Mouse (Mus musculus): ENCODE measurements around the gene Luzp1. TPM values are rescaled to one million over a fixed set of nuclear protein-coding genes. Genes with fewer than 3 reads are reported as not detected.

Gene Luzp1
- total RNA-seq, 4 experiments from 2014 or later, result 64.7 to 98.2 (median 71.4) TPM

DNA sequence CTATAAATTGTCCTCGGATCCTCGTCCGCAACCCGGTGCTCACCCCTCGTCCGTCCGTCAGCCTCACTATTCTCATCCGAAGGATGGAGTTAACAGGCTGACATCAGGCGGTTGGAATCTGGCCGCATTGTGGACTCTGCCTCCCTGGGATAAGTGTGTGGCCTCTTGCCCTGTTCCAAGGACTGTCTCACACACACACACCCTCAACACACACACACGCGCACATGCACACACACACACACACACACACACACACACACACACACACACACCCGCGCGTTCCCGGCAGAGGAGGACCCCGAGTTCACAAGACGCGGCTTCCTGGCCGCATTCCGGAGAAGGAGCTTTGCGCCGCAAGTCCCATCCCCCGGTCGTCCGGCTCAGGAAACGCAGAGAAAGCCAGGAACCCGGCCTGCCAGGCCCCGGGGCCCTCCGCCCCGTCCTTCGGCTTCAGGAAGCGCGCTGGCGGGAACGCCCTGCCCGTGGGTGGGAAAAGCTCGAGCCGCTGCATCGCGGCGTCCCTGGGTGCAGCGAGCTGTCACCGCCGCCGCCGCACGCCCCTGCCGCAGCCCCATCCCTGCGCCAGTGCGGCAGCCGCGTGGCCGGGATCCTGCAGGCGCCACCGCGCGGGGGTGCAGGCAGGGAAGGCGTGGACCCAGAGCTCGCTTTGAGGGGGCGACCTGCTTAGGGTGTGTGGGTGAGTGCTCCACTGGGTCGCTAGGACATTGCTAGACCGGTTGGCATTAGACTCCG lies 7.3 kb upstream of the Luzp1 start, which contains the start of gene 6030445D17Rik:
Gene 6030445D17Rik (plus strand): TSS at position 165 of the 753 bp plus-strand sequence.
- peak; percentile 54 to 63 for DNase-seq (ENCODE audit: low spot score in 2 of 2)

DNA sequence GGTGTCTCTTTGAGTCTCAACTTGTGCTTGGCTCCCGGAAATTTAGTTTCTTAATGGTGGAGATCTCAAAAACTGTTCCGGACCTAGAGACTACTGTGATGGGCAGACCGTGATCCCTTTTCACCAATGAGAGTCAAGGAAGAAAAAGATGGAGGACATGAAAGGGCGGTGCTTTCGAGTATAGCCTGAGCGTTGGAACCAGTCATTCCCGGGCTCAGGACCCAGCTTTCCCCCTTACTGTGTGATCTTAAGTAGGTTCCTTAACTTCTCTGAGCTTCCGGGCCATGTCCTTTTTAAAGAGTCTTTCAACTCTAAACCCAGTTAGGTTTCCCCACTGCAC lies 6.8 kb upstream of the Luzp1 start:
- DNase-seq (ENCODE audit: low spot score in 2 of 2), result no peak

DNA sequence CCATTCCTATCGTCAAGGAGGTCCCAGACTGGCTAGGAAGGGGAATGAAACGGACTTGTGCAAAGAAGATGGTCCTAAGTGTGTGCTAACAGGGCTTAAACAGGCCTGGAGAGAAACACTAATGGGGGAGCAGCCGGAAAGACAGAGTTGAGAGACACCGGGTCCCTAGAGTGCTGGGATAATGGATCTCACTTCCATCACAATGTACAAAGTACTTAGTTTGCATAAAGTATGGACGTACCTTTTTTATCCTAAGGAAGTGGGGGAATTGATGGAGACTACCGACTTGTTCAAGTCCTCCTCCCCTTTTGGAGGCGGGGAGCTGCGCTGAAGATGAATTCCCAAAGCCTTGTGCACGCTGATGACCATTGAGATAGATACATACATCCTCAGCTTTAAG lies 6.1 kb upstream of the Luzp1 start:
- no peak for DNase-seq (ENCODE audit: low spot score in 2 of 2)

DNA sequence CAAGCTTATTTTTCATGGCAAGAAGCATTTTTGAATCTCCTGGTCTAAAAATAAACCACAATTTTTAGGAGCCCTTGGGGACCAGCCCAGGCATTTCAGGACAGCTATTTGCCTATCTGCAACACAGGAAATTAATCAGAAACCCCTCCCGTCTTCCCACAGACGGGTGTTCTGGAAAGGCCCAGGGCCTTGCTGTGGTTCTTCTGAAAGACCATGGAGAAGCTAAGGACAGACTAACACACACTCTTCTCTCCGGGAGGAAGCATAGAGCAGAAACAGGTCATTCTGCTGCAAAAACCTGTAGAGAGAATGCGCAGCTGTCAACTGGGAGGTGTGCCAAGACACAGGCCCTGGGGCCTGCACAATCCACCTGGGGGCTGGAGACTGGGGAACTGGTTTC lies 3.3 kb upstream of the Luzp1 start:
- DNase-seq (ENCODE audit: low spot score in 2 of 2), result no peak

DNA sequence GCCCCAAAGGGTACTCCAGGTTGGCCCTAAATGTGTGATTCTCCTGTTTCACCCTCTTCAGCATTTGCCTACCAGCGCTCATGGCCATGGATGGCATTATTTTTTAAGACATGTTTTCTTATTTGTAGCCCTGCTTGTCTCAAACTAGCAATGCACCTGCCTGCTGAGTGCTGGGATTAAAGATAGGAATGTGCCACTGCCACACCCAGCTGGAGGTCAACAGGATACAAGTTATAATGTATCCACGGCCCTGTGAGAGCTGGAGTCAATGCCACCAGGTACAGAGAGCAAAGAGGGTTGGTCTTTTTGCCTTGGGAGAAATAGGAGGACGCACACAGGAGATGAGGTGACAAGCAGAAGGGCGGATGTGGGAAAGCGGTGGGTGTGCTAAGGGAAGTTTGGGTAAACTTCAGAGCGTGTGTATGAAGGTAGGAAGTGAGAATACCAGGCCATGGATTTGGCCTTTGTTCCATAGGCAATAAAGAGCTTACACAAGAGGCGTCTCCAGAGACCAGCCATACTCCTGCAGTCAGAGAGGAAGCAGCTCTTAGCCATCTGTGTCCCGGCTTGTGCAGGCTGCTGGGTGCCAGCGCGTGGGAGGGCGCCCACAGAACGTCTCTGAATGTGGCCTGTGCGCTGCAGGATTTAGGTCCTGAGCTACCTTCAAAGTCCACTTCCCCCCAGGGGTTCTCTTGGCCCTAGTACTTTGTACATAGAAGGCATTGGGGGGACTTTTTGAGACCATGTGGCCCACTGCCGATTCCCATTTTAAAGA lies 821 bp upstream of the Luzp1 start:
- DNase-seq (ENCODE audit: low spot score in 2 of 2), result peak; percentile 43 to 85

DNA sequence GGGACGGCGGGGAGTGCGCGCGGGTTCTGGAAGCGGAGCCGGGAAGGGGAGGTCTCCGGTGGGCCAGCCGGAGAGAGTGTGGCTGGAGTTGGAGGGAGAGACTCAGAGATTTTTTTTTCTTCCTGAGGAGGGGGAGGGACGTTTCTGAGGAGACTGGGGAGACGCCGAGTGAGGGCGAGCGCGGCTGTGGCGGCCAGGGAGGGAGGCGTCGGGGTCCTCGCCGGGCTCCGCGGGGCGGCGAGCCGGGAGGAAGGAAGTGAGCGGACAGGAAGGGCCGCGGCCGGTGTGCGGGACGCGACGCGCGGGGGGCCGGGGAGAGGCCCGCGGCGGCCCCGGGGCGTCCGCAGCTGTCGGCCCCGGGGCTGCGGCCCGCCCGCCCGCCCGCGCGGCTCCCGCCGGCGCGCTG lies 383 bp downstream of the Luzp1 start:
- no peak for DNase-seq (ENCODE audit: low spot score in 2 of 2)

DNA sequence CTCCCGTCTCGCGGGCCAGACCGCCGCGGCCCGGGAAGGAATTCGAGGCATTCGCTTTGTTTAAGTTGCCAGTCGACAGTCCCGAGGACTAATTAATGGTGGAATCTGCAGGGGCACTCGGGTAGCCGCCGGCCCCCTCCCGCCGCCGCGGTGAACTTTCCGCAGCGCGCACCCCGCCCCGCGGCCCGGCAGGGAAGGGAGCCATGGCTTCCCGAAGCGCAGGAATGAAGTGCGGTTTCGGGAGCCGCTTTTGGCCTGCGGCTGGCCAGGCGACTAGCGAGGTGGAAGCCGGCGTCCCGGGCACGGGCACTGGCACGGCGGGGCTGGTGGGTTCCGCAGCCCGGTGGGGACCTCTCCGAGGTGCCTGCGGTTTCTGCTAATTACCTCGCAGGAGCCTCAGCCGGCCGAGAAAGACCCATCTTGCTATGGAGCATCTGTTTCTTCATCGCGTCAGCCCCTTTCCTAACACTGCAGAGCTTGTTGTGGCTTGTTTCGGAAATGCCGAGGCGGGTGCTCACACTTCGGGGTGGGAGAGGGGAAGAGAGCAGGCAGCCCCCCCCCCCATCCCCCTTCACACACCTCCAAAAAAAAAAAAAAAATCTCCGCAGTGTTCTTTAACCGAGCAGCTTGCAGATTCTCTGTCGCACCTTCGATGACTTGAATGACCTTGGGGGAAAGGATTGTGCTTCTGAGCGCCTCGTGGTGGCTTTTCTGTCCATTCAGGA lies 948 bp downstream of the Luzp1 start:
- peak in 1 of 2 experiments; percentile 25 for DNase-seq (ENCODE audit: low spot score in 2 of 2)

DNA sequence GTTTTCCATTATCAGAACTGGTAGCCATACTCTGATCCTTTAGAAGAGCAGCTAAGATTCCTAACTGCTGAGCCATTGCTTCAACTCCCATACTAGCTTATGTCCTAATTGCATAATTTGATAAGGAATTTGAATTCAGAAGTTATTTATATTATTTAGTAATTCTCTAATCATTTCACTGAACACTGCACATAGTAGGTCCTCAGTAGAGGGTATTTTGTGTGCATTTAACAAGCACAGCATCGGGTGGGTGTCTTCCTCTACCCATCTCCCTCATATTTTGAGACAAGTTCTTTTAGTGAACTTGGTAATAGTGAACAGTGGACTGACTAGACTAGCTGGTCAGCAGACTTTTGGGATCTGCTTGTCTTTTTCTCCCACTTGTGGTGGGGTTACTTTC lies 7.1 kb downstream of the Luzp1 start:
- DNase-seq (ENCODE audit: low spot score in 2 of 2), result no peak

DNA sequence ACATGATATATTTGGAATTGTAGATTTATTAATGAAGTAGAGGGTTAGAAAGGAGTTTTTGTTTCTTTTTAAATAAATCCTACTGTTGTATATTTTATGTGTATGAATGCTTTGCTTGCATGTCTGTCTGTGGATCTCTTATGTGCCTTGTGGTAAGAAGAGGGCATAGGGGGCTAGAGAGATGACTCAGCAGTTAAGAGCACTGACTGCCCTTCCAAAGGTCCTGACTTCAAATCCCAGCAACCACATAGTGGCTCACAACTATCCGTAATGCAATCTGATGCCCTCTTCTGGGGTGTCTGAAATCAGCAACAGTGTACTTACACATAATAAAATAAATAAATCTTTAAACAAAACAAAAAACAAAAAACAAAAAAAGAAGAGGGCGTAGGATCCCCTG lies 17.0 kb downstream of the Luzp1 start:
- no peak for DNase-seq (ENCODE audit: low spot score in 2 of 2)

DNA sequence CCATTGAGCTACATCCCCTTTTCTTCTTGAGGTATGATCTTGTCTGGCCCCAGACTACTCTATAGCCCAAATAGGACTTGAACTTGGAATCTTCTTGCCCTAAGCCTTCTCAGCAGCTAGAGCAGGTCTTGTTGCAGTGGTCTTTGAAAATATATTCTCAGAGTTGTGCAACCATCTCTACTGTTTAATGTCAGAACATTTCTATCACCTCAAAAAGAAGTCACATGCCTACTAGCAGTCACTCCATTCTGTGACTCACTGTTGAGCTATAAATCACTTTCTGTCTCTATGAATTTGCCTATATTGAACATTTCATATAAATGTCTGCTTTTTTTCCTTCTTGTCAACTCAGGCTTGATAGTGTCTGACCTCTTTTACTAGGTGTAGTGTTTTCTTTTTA lies 26.4 kb downstream of the Luzp1 start:
- no peak for DNase-seq (ENCODE audit: low spot score in 2 of 2)

DNA sequence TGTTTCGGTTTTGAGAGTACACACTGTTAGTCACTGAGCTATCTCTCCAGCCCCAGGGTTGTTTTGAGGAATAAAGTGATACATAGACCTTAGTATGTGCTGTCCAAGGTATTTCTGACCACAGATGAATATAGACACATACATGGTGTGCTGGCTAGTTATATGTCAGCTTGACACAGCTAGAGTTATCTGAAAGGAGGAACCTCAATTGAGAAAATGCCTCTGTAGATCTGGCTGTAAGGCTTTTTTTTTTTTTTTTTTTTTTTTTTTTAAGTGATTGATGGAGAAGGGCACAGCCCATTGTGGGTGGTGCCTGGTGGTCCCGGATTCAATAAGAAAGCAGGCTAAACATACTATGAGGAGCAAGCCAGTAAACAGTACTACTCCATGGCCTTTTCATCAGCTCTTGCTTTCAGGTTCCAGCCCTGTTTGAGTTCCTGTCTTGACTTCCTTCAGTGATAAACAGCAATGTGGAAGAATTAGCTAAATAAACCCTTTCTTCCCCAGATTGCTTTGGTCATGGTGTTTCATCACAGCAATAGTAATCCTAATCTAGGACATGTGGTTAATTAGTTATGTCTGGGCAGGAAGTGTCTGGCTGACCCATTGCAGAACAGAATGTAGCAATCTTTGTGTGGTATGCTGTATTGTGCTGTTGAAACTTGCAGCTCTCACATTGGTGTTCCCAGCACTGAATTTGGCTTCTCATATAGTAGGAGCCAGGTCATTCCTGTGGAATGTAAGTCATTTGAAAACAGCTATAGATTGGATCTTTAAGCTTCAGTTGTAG lies 36.1 kb downstream of the Luzp1 start:
- DNase-seq (ENCODE audit: low spot score in 2 of 2), result no peak

DNA sequence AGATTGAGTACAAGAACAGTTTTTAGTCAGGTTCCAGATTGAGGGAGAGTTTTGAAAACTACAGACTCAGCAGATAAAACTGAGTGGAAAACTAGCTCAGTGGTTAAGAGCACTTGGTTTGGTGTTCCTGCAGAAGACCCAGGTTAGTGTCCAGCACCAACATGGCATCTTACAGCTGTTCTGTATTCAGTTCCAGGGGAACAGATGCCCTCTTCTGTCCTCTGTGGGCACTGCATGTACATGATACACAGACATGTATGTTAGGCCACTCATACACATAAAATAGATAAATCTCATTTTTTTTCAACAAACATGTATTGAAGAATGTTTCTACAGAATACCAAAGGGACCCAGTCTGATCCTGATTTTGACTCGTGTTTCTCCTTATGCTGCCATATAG lies 40.3 kb downstream of the Luzp1 start:
- DNase-seq (ENCODE audit: low spot score in 2 of 2), result no peak

DNA sequence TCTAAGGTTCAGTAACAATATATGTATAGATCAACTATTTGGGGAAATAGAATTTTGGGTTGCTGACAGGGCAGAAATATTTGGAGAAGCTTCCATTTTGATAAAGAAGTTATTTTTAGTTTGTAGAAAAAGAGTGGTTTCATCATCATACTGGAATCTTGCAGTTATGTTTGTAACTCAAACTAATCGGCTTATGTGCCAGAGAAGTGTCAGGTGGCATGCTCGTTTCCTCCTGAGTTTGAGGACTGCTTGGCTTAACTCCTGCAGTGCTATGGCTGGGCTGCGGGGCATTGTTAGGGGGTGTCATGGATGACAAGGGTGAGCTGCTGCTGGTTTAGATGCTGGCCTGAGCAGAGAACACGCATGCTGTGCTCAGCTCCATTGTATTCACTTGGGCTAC lies 42.1 kb downstream of the Luzp1 start:
- no peak for DNase-seq (ENCODE audit: low spot score in 2 of 2)

DNA sequence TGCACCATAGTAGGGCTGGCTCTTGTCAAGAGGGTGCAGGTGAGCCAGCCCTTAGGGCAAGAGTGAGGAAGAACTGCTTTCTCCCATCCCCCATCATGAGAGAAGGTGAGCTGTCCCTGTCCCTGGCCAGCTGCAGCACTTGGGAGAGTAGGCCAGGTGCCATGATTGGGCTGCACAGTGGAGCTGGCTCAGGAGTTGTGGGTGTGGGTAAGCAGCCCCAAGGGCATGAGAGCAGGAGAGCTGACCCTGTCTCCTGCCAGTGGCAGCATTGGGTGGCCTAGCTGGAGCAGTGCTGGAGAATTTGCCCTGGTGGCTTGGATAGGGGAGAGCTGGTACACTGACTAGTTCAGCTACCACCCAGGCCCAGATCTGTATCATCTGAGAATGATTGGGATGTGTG lies 43.3 kb downstream of the Luzp1 start:
- no peak for DNase-seq (ENCODE audit: low spot score in 2 of 2)

DNA sequence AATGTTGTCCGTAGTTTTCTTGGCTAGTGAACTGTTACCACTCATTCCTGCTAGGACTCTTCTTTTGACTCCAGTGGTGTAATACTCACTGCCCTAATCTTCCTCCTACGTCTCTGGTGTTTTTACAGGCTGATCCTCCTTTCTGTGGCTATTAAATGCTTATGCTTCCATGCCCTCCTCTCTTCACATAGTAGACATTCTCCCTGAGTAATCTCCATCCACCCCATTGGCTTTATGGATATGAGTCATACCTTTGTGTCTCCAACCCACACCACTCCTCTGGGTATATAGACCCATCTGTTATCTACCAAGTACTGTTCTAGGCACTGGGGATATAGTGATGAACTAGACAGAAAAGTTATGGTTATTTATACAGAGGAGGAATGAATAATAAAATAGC lies 48.6 kb downstream of the Luzp1 start:
- DNase-seq (ENCODE audit: low spot score in 2 of 2), result peak in 1 of 2 experiments; percentile 23

DNA sequence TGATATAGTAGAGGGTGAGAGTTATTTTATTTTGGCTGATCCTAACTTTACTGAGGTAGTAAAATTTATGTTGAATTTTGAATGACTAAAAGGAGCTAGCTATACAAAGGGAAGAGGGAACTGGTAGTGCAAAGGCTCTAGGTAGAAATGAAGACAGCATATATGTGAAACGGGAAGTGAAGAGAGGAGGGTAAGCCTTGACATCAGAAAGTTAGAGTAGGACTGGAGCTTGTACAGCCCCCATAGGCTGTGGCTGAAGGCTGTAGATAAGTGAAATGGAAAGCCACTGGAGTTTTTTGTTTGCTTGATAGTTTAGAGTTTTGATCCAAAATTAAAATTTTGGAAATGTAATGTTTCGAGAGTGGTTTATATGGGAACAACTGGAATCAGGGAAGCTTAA lies 49.0 kb downstream of the Luzp1 start:
- DNase-seq (ENCODE audit: low spot score in 2 of 2), result no peak

DNA sequence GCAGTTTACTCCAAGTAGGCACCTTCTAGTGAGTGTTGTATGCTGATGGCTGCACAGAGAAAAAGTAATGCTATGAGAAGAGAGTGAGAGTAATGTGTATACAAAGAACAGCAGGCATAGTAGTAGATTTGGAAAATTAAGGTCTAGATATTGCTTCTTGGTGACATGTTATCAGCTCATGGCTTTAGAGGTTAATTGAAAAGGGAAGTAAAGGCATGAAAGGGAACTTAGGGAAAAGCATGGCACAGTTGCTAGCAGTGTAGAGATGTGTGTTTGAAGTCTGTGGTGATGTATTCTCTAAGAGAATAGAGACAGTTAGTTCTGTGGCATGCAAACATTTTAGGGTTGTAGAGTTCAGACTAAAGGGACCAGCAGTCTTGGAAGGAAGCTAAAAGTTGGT lies 50.3 kb downstream of the Luzp1 start:
- DNase-seq (ENCODE audit: low spot score in 2 of 2), result no peak

DNA sequence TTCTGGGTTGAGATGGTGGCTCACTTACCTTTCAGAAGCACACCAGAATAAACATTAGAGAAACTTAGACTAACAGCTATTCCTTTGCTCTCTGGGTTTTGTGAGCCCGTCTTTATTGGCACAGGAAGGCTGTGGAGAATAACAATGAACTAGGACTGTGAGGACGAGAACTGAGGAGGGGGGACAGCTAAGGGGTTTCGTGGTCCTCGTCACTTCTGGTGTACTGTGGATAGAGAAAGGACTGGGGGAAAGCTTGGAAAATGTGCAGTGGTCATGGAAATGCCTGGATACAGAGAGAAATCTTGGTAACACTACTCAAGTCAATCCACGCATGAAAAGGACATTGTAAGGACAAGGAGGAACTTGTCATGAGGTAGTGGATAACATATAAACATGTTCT lies 52.3 kb downstream of the Luzp1 start:
- no peak for DNase-seq (ENCODE audit: low spot score in 2 of 2)

DNA sequence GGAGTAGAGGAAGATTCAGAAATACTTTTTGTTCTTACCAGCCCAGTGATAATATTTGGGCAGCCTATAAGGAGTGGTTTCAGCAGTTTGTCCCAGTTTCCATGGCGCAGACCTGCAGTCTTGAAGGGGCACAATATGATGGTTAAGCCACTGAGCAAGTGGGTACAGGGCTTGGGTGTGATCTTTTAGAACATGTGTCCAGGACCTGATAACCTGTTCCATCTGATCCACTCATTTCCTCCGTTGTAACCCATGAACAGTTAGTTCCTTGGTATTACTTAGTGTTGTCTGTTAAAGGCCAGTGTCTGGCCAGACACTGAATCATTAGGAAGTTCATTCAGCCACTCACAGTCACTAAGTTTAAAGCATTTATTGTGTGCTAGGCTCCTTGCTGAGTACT lies 54.7 kb downstream of the Luzp1 start:
- DNase-seq (ENCODE audit: low spot score in 2 of 2), result no peak

DNA sequence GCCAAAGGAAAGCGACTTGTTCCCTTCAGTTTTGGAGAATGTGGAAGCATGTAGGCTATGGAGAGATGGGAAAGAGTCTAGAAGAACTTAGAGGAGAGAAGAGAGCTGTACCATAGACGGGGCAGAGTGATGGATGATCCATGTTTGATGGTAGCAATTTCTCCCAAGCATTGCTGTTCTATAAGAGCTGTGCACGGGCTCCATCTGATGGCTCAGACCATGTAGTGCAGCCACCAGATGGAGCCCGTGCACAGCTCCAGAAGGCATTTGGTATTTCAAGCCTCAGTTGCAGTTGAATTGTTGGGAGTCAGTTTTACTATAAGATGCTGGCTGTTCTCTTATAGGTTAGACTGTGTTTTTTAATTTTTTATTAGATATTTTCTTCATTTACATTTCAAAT lies 56.9 kb downstream of the Luzp1 start:
- no peak for DNase-seq (ENCODE audit: low spot score in 2 of 2)

DNA sequence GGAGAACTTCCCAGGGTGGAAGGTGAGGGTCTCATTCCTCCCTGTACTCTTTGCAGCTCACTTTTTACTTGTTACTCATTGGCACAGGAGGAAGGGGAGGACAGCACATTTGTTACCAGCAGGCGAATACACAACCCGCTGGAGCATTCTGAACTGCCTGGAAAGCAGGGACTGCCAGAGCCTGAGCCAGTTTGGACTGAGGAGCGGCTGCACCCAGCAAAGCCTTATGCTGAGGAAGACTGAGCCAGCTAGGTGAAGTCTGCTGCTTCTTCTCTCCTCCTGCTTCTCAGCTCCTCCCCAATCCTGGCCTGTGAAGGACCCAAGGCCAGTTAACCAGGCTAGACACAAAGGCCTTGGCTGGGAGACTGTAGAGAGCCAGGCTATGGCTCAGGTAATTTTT lies 75.6 kb downstream of the Luzp1 start:
- DNase-seq (ENCODE audit: low spot score in 2 of 2), result no peak
